Mouse (Mus musculus) lung, adult 2 months (tissue): ENCODE measurements around the gene Ubqln4.

Source experiments
- CTCF ChIP-seq: fragments of 200-500 bp; IDR thresholded peaks from 2 replicates; pipeline ENCODE4 v1.5.1; 2011; ENCODE audit warnings: mild to moderate bottlenecking, low read length, control low read depth; ENCODE audit not compliant: insufficient read depth
- POLR2A ChIP-seq: fragments of 200-500 bp; IDR thresholded peaks from 2 replicates; pipeline ENCODE4 v1.6.1; 2011; ENCODE audit warnings: low read depth, mild to moderate bottlenecking, control low read depth, low read length, borderline replicate concordance; ENCODE audit errors: extremely low read depth

DNA sequence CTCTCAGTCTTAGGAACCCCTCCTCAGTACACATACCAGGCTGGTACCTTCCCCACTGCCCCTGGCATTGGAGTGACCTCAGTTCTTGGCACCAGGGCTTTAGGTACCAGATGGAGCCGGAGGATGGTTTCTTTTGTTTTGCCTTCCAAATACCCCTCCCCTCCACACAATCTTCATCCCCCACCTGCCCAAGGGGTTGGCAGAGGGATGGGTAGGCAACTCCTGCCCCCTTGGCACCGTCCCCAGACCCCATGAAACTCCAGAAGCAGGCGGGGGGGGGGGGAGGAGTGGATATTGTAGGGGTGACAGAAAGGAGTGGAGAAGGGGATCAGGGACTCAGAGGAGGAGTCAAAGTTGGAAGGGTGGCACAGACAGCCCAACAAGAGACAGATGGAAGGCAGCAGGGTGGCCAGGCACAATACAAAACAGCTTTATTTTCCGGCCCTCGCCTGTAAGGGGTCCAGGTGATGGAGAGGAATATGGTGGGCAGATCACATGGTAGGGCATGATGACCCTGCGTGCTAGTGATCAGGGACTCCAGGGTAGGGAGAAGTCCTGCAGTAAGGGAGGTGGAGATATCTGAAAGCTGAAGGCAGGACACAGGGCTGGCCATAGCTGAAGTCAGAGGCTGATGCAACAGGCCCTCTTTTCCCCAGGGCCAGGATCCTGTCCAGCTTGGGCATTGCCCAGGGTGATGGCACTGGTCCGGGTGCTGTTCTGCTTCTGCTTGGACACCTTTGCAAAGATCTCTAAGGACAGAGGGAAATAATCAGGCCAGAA lies 11.7 kb upstream of the Ubqln4 start:
- TF ChIP-seq POLR2A = no peak
- TF ChIP-seq CTCF = no peak
